Mouse (Mus musculus) left cerebral cortex, postnatal 36 days (tissue): Measurements from ENCODE around the gene Ano6. TPM values are rescaled to one million over a fixed set of nuclear protein-coding genes. Genes with fewer than 3 reads are reported as not detected.

Experiments used
- DNase-seq, 2 experiments: peaks; one replicate each; pipeline ENCODE4 v3.0.0; 2021 to 2022; ENCODE audit warnings: low spot score in 2 of 2, mixed read lengths in 1 of 2
- intact Hi-C: fragments of 180-260 bp; cut with DNase I; formaldehyde crosslinking; loops from one replicate; pipeline ENCODE4 v1.15.1; 2025
- total RNA-seq, 2 experiments: library from RNA; stranded (reverse); gene quantifications; 2 replicates each; pipeline ENCODE4 v1.2.3; 2021

Ano6 gene
- 10 to 100 TPM; 17.9 to 22.9 TPM for total RNA-seq

DNA sequence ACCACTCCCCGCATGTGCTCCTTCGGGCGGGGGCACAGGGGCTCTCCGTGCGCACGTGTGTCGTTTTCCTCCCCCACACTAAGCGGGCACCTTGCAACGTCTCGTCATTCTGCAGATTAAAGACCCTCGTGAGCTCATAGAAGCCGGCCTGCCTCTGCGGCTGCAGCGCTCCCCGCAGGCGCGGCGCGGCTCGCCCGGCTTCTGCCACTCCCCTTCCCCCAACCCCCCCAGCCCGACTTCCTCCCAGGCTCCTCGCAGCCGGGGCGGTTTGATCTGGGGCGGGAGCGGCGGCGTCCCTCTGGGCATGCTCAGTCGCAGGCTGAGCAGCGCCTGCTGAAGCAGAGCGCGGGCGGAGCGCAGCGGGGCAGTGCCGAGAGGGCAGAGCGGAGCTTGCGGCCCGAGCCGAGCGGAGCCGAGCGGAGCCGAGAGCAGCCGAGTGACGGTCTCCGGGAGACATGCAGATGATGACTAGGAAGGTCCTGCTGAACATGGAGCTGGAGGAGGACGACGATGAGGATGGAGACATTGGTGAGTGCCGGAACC lies at the start of gene Ano6:
Gene Ano6, plus strand, starts transcription at position 315 of the 543 bp plus-strand sequence.
- DNase-seq, result peak; percentile 90 to 94
- intact Hi-C loops, result loop anchor here (2.0 to 10.0 kb wide), 3 partner anchors 97 to 494 kb away; no protein-coding TSS in a partner anchor

DNA sequence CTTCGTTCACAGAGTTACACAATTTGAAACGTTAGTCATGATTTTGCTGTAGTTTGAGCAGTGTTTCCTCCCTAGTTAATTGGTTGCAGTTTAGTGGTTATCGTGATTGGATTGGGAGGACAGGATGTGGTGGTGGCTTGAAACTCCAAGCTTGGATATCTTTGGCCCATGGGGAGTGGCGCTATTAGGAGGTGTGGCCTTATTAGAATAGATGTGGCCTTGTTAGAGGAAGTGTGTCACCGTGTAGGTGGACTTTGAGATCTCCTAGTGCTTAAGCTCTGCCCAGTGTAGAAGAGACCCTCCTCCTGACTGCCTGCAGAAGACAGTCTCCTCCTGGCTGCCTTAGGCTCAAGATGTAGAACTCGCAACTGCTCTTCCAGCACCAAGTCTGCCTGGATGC lies 47.7 kb upstream of the Ano6 start:
- intact Hi-C loops, result no loop called here
- no peak for DNase-seq

DNA sequence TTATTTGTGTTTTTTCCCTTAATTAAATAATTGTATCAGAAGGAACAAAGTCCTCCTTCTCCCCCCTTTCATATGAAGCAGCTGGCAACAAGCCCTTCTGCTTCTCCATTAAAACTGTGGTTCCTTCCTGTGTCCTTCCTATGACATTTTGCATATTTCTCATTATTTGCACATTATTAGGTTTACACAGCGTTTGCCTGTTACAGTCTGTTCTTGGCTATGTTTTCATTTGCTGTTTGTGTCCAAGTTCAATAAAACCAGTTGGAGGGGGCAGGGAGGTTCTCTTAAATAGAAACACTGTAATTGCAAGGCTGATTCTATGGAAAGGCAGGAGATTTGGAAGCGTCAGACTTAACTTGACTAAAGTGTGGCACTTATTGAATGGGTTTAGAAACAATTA lies 46.8 kb upstream of the Ano6 start:
- intact Hi-C loops, result no loop called here
- no peak for DNase-seq

DNA sequence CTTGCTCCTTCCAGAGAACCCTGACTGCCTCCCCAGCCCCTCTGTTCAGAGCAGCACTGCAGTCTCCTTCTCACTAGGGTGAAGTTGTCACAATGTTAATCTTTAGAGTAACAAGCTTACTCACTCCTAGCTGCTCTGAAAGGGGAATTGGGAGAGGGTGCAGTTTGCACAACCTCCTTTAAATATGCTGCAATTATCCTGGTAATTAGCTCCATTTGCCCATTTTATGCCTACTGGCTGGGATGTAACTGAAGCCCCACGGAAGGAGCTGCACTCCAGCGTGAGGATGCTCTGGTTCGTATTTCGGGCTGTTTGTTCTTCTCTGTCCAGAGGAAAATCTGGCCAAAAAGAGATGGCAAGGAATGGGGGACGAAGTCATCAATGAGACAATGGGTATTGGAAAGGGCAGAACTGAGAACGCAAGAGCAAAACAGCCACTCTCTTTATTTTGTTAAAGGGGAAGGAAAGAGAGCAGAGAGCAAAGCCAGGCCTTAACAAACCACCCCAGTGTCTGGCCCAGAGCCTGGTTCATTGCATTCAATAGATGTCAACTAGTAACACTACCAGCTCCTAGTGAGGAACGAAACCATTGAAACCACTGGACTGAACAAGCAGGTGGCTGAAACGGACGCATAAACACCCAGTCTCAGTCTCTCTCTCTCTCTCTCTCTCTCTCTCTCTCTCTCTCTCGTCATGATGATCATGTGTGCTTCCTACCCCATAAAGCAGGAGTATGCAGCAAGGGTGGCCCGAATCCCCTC lies 45.1 kb upstream of the Ano6 start:
- no peak for DNase-seq
- intact Hi-C loops, result no loop called here

DNA sequence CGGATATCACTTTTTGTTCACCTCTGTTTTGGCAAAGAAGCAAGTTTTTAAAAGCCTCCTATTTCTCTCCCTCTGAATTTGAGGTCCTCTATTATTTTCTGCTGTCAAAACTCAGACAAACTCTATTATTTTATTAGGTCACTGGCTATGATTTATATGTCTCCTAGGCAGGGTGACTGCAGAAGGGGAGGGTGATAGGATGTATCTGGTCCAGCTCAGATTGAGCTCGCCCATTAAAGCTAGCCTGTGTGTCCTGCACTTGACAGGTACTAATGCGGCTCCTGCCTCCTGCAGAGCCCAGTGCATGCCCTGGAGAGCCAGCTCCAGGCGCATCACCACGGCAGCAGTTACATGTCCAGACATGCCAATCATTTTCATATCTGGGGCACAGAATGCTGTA lies 44.1 kb upstream of the Ano6 start:
- no peak for DNase-seq
- intact Hi-C loops, result no loop called here

DNA sequence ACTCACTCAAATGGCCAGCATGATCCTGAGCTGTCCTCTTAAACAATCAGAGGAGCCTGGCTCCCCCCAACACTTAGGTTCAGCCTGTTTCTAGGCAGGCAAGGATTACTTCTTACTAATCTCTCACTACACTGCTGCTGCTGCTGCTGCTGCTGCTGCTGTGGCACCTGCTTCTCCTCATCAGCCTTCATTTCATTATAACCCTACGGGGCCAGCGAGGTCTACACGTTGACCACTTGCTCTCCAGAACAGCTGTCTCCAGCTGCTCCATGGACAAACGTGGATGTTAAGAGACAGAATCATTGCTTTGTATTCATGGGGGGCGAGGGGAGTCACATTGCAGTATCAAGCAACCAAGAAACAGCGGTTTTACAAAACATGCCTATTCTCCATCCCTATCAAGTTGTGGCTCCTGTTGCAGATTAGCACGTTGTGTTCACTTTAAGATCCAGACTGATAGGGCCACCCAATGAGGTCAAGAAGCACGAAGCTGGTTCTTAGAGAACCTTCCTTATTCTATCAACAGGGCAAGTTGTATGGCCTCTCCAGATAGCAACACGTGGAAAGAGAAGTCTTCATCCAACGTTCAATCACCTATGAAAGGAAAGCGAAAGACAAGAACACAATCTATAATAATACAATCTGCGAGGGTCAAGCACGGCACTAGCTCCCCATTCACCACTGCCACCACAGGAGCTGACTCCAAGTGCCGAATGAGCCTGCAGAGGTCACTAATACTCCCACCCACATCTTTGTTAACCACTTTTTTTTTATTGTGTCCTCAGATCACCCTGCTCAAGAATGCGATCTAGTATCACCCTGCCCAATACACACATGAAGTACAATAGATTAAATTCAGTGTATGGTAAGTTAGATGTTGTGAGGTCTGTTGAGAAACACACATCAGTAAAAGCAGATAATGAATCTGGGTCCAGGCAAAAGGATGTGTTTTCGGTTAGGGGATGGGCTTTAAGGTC lies 43.4 kb upstream of the Ano6 start:
- DNase-seq, result no peak
- intact Hi-C loops, result no loop called here

DNA sequence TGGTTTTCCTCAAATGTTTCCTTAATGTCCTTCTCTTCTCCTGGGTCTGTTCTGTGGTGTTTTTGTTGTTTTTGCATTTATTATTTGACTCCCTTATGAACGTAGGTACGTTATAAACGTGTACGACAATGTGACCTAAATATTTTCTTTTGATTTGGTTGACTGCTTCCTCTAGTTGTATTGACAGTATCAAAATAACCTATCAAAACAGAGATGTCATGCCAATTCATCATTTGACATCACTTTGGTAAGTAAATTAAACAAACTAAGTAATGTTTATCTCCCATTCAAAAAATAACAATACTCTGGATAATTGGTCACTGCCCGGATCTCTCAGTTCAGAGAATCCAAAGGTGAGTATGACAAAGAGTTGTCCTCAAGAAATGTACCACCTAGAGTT lies 41.4 kb upstream of the Ano6 start:
- intact Hi-C loops, result no loop called here
- no peak for DNase-seq

DNA sequence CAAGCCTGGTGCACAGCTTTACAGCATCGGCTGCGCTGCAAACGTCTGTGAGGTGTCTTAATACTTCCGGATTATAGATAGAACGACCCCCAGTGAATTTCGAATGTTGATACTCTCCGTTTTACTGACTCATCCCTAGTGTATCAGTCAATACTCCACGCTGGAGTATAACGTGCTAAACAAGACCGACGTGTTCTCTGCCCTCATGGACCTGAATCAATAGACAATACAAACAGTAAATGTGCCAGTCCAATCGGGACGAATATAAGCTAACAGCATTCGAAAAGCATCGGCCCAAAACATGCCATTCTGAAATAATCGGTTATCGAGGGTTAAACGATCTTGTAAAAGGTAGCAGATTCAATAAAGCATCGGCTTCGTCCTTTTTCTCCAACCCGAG lies 40.6 kb upstream of the Ano6 start:
- intact Hi-C loops, result no loop called here
- no peak for DNase-seq

DNA sequence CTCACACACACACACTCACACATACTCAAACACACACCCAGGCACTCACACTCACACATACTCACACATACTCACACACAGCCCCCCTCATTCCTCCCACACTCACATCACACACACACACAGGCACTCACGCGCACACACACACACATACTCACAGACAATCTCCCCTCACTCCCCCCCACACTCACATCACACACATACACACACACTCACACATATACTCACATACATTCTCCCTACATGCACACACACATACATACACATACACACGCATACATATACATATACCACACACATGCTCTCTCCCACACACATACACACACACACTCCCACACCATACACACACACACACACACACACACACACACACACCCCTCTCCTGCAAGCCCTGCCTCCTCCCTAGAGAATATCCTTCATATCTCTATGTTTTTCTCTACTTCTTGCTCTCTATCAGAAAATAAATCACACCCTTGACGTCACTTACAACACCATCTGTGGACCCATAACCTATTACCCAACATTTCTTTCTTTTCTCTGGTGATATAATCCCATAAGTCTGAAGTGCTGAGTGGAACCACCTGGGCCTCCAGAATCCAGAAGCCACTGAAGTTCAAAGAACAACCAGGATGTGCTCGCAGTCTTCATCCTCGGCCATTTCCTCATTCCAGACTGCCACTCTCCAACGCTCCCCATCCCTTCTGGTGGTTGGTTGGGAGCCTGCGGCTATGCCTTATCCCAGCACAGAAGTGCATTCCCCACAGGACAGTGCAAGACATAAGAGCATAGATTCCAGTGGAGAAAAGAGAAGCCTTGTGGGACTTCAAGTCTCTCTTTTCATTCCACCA lies 38.6 kb upstream of the Ano6 start:
- DNase-seq, result no peak
- intact Hi-C loops, result no loop called here

DNA sequence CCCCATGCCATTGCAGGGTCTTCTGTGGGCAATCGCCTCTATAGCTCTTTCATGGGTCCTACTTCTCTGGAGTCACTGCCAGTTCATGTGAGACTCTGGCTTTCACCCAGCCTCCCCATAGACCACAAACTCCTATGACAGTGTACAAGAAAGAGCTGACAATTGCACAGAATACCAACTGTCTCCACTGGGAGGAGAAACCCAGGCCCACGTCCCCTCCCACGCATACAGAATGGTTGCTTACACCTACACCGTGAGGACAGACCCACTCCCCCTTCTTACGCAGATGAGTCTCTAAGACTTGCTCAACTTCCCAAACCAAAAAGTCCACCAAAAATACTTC lies 38.0 kb upstream of the Ano6 start:
- intact Hi-C loops, result no loop called here

DNA sequence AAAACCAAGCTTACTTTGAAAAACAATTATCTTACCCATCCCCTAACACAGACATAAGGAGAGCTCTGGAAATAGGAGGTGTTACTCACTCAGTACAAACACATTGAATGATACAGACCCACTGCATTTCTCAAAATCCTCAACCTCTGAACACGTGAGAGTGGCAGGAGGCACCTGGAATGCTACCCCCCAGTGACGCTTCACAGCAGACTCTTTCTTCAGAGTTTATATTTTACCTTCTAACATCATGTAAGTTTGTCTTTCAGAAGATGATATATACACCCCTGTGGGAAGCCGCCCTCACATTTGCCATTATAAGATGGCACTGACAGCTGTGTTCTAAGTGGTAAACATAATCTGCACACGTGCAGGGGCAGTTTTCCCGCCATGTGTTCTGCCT lies 37.6 kb upstream of the Ano6 start:
- intact Hi-C loops, result no loop called here
- no peak for DNase-seq

More for the DNA sequence above, 38.0 kb upstream of the Ano6 start:
- no peak for DNase-seq

DNA sequence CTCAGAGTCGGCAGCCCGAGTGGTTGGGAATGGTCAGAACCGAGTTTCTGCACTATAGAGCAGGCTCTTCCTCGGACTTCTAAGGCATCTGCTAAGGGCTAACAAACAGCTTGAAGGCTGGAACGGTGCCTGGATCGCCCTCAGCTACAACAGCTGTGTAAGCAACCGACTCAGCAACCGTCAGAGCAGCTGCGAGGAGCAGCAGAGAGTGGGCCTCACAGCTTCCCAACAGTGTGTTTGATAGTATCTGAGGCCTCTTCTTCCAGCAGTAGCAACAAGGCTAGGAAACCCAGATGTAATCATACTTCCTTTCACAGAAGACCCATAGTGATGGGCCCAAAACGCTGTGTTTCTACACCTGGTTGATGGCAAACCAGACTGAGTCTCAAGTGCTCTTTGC lies 33.5 kb upstream of the Ano6 start:
- peak; percentile 47 to 55 for DNase-seq
- intact Hi-C loops, result no loop called here

DNA sequence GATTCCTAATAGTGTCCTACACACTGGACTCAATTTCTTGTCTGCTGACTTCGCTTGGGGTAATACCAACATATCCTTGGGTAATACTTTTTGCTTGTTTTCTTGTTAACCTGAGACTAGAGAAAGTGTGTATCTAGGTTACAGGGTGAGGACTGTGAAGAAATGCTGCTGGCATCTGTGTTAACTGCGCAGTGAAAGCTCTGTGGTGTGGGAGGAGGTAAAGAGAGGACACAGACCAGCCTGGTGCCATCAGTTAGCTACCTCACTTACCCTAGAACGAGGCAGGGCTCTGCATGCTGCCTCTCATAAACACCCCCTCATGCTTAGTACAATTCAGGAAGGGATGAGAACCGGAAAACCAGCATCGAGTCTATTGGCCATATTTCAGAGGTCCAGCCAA lies 32.6 kb upstream of the Ano6 start:
- no peak for DNase-seq
- intact Hi-C loops, result no loop called here

DNA sequence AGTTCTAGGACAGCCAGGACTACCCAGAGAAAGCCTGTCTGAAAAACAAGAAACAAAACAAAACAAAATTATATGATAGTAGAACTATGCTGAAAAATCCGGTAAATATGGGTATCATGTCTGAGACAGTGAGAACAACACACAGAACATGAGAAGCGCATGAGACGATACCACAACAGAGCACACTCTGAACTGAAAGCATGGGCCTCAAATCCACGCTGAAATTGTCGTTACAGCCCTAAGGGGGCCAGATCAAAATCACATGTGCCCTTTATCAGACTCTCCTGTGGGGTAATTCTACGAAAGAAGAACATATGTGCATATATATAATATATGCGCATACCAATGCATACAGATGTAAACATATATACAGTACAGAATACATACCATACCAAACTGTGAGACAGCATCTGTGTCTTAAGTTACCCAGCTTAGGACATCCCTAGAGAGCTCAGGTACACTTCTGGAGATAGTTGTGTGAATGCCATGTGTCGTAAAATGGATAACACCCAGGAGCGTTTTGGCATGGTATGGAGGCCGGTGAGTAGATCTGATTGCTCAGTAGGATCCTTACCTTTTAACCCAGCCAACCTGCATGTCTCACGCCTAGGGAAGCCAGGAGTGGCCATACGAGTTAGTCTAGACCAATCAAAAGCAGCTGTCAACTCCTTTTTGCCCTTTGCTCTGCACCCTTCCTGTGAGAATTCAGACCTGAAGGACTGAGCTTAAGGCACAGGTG lies 31.8 kb upstream of the Ano6 start:
- no peak for DNase-seq
- intact Hi-C loops, result no loop called here

DNA sequence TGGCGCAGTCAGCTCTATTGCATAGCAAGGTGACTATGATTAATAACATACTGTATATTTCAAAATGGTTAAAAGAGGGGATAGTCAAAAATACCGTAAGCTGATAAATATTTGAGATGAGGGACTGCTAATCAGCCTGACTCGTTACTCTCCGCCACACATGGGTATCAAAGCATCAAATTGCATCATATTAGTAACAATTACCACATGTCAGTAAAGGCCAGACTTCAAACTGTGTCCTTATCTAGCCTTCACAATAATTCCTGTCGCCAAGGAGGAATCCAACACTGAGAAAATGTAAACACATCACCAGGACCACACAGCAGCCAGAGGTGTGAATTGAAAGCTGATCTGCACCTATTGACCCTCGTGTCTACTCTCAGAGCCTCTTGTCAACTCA lies 30.8 kb upstream of the Ano6 start:
- intact Hi-C loops, result loop anchor here (10.0 kb wide), 1 partner anchor 185 kb away; no protein-coding TSS in a partner anchor
- DNase-seq, result no peak

DNA sequence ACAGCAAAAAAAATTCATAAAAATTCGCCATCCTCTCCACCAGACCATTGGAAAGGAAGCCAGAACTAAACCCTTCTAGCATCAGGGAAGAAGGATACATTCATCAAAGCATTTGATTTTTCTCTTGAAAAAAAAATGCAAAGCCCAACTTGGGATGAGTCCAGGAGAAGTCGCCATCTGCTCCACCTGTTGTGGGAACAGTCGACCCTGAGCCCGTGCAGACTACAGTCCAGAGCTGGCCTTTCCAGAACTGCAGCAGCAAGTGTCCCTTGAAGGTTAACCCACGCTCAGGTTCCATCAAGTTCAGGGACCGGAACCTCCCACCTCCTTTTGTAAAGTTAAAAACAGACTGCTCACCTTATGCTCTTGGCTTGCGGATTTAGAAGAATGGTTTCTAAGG lies 29.2 kb upstream of the Ano6 start:
- intact Hi-C loops, result loop anchor here (10.0 kb wide), 1 partner anchor 183 kb away; no protein-coding TSS in a partner anchor

DNA sequence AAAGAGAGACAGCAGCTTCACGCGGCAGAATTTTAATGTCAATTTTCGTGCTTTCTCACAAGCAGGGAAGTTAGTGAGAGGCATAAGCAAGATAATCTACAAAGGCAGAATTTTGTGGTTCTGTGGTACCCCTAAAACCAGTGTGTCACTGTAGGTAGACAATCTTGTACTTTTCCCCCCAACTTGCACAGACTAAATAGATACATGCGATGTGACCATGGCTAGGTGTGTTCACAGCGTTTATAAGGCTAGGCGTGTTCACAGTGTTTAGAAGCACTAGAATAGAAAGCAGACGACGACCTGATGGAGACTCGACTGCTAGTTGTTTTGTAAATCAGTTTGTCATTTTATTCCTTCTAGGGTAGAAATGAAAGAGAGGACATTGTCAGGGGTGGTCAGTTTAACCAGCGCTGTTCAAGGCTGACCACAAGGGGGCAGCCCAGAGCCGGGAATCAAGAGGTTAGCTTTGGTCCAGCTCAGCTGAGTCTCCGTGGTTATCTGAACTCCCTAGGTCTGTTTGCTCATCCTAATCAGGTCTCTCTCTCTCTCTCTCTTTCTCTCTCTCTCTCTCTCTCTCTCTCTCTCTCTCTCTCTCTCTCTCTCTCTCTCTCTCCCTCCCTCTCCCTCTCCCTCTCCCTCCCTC lies 27.9 kb upstream of the Ano6 start:
- peak; percentile 52 for DNase-seq
- intact Hi-C loops, result loop anchor here (10.0 kb wide), 1 partner anchor 182 kb away; no protein-coding TSS in a partner anchor

More for the DNA sequence above, 29.2 kb upstream of the Ano6 start:
- DNase-seq, result no peak

DNA sequence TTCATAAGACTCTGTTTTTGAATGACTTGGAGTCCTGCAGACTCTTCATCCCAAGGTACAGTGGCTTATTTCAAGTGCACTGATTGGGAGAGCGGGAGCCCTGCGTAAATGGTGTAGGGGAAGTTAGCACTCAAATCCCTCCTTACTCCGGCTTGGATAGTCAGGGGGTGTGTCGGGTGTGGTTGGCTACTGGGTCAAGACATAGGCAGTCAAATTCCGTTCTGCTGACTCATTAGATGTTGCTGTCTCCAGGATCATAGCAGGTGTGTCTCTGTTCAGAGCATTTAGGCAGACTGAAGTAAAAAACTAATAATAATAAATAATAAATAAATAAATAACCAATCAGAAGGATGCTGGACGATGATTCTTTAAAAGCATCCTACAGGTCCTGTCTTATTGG lies 27.2 kb upstream of the Ano6 start:
- no peak for DNase-seq
- intact Hi-C loops, result loop anchor here (10.0 kb wide), 1 partner anchor 181 kb away; no protein-coding TSS in a partner anchor
